Mouse (Mus musculus): ENCODE data around the gene Opn1mw.

DNA sequence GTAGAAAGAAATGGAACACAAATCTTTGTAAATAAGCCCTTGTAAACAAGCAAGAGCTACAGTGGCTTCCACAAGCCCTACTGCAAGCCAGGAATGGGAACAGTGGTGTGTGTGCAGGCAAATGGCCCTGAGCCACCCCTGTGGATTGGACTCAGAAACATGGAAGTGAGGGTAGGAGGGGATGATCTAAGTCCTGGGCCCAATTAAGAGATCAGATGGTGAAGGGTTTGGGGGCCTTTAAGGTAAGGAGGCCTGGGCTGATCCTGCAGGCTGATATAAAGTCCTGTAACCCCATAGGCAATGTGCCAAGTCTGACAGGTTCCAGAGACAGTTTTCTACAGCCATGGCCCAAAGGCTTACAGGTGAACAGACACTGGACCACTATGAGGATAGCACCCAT lies at the start of gene Opn1mw:
- TF ChIP-seq TAL1 (IDR thresholded peaks at IDR 0.05; ENCODE audit: low read length) (no peak), GATA1 (IDR thresholded peaks at IDR 0.05; ENCODE audit: low read length) (no peak)
